ENCODE assay signal across 8 mouse cellular contexts in the genomic region with DNA sequence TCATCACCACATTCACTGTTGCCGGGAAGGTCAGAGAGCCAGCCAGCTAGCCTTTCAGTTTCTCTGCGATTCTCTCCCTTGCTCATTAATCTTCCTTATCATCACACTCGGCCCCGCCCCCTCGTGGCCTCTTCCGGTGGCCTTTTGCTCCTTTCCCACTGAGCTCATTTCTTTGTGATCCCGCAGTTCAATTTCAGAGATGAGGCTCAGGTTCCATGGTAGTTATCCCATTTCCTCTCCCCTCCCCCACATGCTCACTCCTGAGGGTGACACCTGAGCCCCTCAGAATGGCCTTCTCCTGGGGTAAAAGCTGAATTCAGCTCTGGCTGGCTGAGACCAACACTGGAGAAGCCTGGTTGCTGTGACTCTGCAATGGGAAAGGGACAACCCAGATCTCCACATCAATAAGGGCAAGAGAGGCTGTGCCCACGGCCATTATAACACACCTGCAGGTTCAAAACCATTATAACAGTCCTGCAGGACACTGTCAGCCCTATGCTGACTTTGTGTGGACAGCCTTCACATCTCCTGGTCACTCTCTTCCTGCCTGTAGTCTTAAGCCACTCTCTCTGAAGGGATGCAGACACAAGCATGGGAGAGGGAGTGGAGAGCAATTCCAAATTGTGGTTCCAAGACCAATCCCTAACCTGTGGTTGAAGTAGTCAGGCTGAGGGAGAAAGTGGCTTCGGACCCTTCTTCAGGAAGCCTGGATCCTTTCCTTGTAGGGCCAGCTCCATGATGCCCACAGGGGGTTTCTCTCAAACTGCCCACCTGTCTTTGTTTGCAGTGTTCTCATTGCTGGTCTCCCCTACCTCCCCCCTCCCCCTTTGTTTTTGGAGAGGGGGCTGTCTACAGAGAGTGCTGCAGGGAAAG. TPM values are rescaled to one million over a fixed set of nuclear protein-coding genes. Genes with fewer than 3 reads are reported as not detected.
A peak's percentile ranks its signal among the peaks of the same experiment; 100 is the strongest.
DNase-seq lines count a peak whose midpoint lies in the region; ATAC-seq lines count a peak whose summit lies in the region.

No protein-coding gene starts in this region.

- intact Hi-C loops in gastrocnemius, postnatal 14 days (cut with DNase I; ENCODE audit: low total_unique reads) = no loop called here

- no peaks in the 10 kb centered on the region for H3K36me3 ChIP-seq in hindbrain, embryonic 16.5 days (ENCODE audit: control insufficient read depth, insufficient read depth, low read length)
- no peaks in the 10 kb centered on the region for H3K36me3 ChIP-seq in liver, embryonic 16.5 days (ENCODE audit: control insufficient read depth, insufficient read depth)
- no peaks in the 10 kb centered on the region for H3K36me3 ChIP-seq in stomach, embryonic 15.5 days

- peak; percentile 25 for DNase-seq in gastrocnemius, postnatal 10 days
- DNase-seq in gastrocnemius, postnatal 14 days = no peak
- DNase-seq in frontal cortex, postnatal 25 days (ENCODE audit: low spot score in 2 of 2) = no peak
- DNase-seq in urinary bladder, postnatal 4 days (ENCODE audit: low spot score in 2 of 2) = no peak

- 3% methylated on average over 9 of the region's 9 CpGs for WGBS in hindbrain, embryonic 16.5 days
- 6% methylated on average over 9 of the region's 9 CpGs for WGBS in liver, embryonic 16.5 days (ENCODE audit: insufficient replicate concordance)
- 8% methylated on average over 9 of the region's 9 CpGs for WGBS in stomach, embryonic 15.5 days

- H3K9me3 ChIP-seq in hindbrain, embryonic 16.5 days (ENCODE audit: control insufficient read depth, low read length) = no peaks in the 10 kb centered on the region
- no peaks in the 10 kb centered on the region for H3K9me3 ChIP-seq in liver, embryonic 16.5 days (replicated peaks; ENCODE audit: control insufficient read depth, low read length)
- H3K9me3 ChIP-seq in stomach, embryonic 15.5 days = no peaks in the 10 kb centered on the region

- peak overlapping the region; percentile 56 for H3K27ac ChIP-seq in hindbrain, embryonic 16.5 days (ENCODE audit: low read depth, low read length)
- H3K27ac ChIP-seq in liver, embryonic 16.5 days (ENCODE audit: low read length) = no peak overlapping the region
- H3K27ac ChIP-seq in stomach, embryonic 15.5 days = 0 out of 2 replicates have a peak overlapping the region, but pooled peaks have one; percentile 49

- H3K27me3 ChIP-seq in hindbrain, embryonic 16.5 days (replicated peaks; ENCODE audit: control insufficient read depth, insufficient read depth, low read length) = no peaks in the 10 kb centered on the region
- no peaks in the 10 kb centered on the region for H3K27me3 ChIP-seq in liver, embryonic 16.5 days (ENCODE audit: control insufficient read depth, insufficient read depth, low read depth, low read length)
- no peaks in the 10 kb centered on the region for H3K27me3 ChIP-seq in stomach, embryonic 15.5 days (replicated peaks)

- H3K4me2 ChIP-seq in hindbrain, embryonic 16.5 days (ENCODE audit: low read length) = peak overlapping the region; percentile 42
- peak overlapping the region; percentile 45 for H3K4me2 ChIP-seq in liver, embryonic 16.5 days (ENCODE audit: low read depth, low read length)
- 0 out of 2 replicates have a peak overlapping the region, but pooled peaks have one; percentile 6 for H3K4me2 ChIP-seq in stomach, embryonic 15.5 days

- H3K4me1 ChIP-seq in hindbrain, embryonic 16.5 days (ENCODE audit: control insufficient read depth, insufficient read depth, low read depth, low read length) = peaks cover 26% of the 10 kb centered on the region
- peaks cover 15% of the 10 kb centered on the region for H3K4me1 ChIP-seq in liver, embryonic 16.5 days (ENCODE audit: control insufficient read depth, low read depth, low read length)
- H3K4me1 ChIP-seq in stomach, embryonic 15.5 days = peaks cover 22% of the 10 kb centered on the region

- H3K9ac ChIP-seq in hindbrain, embryonic 16.5 days (ENCODE audit: low read depth, low read length) = no peak overlapping the region
- H3K9ac ChIP-seq in liver, embryonic 16.5 days (ENCODE audit: low read depth, low read length) = no peak overlapping the region
- H3K9ac ChIP-seq in stomach, embryonic 15.5 days = no peak overlapping the region

- no peak overlapping the region for H3K4me3 ChIP-seq in hindbrain, embryonic 16.5 days (ENCODE audit: low read length)
- H3K4me3 ChIP-seq in liver, embryonic 16.5 days (ENCODE audit: low read depth, low read length) = no peak overlapping the region
- no peak overlapping the region for H3K4me3 ChIP-seq in stomach, embryonic 15.5 days (replicated peaks)

- peak; percentile 53; the same call in 1 of the 2 replicates for ATAC-seq in common myeloid progenitor, adult 5-6 weeks (replicated peaks; ENCODE audit: low read depth, poor library complexity, severe bottlenecking)
- ATAC-seq in hindbrain, embryonic 16.5 days = no peak
- no peak for ATAC-seq in liver, embryonic 16.5 days (ENCODE audit: low read depth)
- 0 out of 2 replicates have a peak, but pooled peaks have one; percentile 4 for ATAC-seq in stomach, embryonic 15.5 days (ENCODE audit: insufficient read depth, low FRiP score, low read depth)

RNA-seq across cellular contexts. Expression of a gene that starts 18.7 kb away (rescaled TPM):
- 10 to 100 TPM; 14.5 to 19.1 TPM for total RNA-seq in gastrocnemius, postnatal 10 days (2021)
- 1 to 10 TPM; 7.2 to 8.8 TPM for total RNA-seq in gastrocnemius, postnatal 14 days (2021)
- total RNA-seq in common myeloid progenitor, adult 5-6 weeks (2017) = 1.8 and 6.9 TPM in 2 replicates
- 8.4 and 9.7 TPM in 2 replicates for polyA plus RNA-seq in hindbrain, embryonic 16.5 days (2015; fragmentation: Nextera tagmentation; extraction: Ambion mirVana)
- polyA plus RNA-seq in liver, embryonic 16.5 days (2015; fragmentation: Nextera tagmentation; extraction: Ambion mirVana) = 0.72 and 1.0 TPM in 2 replicates
- 10.0 and 10.5 TPM in 2 replicates for polyA plus RNA-seq in stomach, embryonic 15.5 days (2015; fragmentation: Nextera tagmentation; extraction: Ambion mirVana)

RNA-seq across cellular contexts. Expression of a gene that starts 18.9 kb away (rescaled TPM):
- total RNA-seq in gastrocnemius, postnatal 10 days (2021) = 10 to 100 TPM; 12.6 to 12.8 TPM
- 1 to 10 TPM; 5.5 to 7.8 TPM for total RNA-seq in gastrocnemius, postnatal 14 days (2021)
- 13.0 and 28.6 TPM in 2 replicates for total RNA-seq in common myeloid progenitor, adult 5-6 weeks (2017)
- polyA plus RNA-seq in hindbrain, embryonic 16.5 days (2015; fragmentation: Nextera tagmentation; extraction: Ambion mirVana) = 26.4 and 26.7 TPM in 2 replicates
- 6.9 and 9.0 TPM in 2 replicates for polyA plus RNA-seq in liver, embryonic 16.5 days (2015; fragmentation: Nextera tagmentation; extraction: Ambion mirVana)
- 47.0 and 50.6 TPM in 2 replicates for polyA plus RNA-seq in stomach, embryonic 15.5 days (2015; fragmentation: Nextera tagmentation; extraction: Ambion mirVana)

RNA-seq across cellular contexts. Expression of a gene that starts 55.3 kb away (rescaled TPM):
- 1 to 10 TPM; 2.0 TPM for total RNA-seq in gastrocnemius, postnatal 10 days (2021)
- total RNA-seq in gastrocnemius, postnatal 14 days (2021) = 1 to 10 TPM; 1.7 to 2.4 TPM
- total RNA-seq in common myeloid progenitor, adult 5-6 weeks (2017) = 13.0 and 15.9 TPM in 2 replicates
- 35.3 and 36.6 TPM in 2 replicates for polyA plus RNA-seq in hindbrain, embryonic 16.5 days (2015; fragmentation: Nextera tagmentation; extraction: Ambion mirVana)
- 5.0 and 5.7 TPM in 2 replicates for polyA plus RNA-seq in liver, embryonic 16.5 days (2015; fragmentation: Nextera tagmentation; extraction: Ambion mirVana)
- 13.4 and 14.6 TPM in 2 replicates for polyA plus RNA-seq in stomach, embryonic 15.5 days (2015; fragmentation: Nextera tagmentation; extraction: Ambion mirVana)

Comparison
In these comparisons a context has a peak if more than half of its experiments do, and no peak if none do; other contexts are left out.
1. ATAC-seq: peak in common myeloid progenitor, adult 5-6 weeks (single experiment) and stomach, embryonic 15.5 days (single experiment); none in hindbrain, embryonic 16.5 days (single experiment) and liver, embryonic 16.5 days (single experiment).
2. Peak in every context shown above with its lines, with median percentiles within 50 percentile points of each other: H3K4me2 ChIP-seq.